Mouse (Mus musculus): ENCODE data around the gene Mgme1.

- TF ChIP-seq CTCF (IDR thresholded peaks at IDR 0.05) (no peak), EP300 (IDR thresholded peaks at IDR 0.05) (peak; percentile 89)
These were observed 25.0 kb upstream of the Mgme1 start for GRCm38 (mm10) chr2:144245464-144245863.
